Mouse (Mus musculus) thymus, postnatal 0 days (tissue): ENCODE results near the gene Aldh3b1. TPM values are rescaled to one million over a fixed set of nuclear protein-coding genes. Genes with fewer than 3 reads are reported as not detected.
A peak's percentile ranks its signal among the peaks of the same experiment; 100 is the strongest.

Experiments
- DNase-seq: peaks from one replicate; pipeline ENCODE4 v3.0.0-alpha.2; 2015; ENCODE audit warnings: low spot score
- polyA plus RNA-seq: library from polyadenylated mRNA; unstranded; fragments of >200 nt; fragmentation: Nextera tagmentation; extraction: Ambion mirVana; gene quantifications from 2 replicates; pipeline ENCODE4 v1.2.1, GENCODE M21; 2015

Gene Aldh3b1
- polyA plus RNA-seq, 1 experiment from 2014 or later = 4.6 TPM

DNA sequence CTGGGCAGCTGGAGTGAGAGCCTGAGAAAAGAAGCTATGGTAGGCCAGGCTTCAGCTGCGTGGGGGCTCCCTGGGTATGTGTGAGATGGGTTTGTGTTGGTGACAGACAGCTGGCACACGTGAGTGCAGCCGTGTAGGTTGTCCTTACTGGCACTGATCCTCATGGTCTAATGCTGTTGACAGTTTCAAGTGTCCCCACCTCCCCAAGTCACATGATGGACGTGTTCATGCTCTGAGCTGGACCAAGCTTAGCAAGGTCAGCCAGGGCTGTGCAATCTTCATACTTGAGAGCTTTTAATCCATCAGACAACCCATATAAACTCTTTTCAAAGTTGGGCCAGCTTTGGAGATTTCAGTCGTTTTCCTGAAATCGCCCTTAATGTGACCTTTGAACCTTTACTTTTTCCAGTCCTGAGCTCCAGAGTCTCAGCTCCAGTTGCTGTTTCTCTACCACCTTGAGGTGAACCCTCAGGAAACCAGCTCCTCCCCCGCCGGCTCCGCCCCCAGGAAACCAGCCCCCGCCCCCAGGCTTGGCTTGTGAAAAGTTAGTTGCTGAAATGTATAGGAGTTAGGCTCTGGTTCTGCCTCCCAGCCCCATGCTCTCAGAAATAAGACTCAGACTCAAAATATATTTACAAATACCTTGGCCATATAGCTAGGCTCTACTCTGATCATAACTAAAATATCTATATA is 16.4 kb upstream of the Aldh3b1 start:
- DNase-seq = peak; percentile 61

DNA sequence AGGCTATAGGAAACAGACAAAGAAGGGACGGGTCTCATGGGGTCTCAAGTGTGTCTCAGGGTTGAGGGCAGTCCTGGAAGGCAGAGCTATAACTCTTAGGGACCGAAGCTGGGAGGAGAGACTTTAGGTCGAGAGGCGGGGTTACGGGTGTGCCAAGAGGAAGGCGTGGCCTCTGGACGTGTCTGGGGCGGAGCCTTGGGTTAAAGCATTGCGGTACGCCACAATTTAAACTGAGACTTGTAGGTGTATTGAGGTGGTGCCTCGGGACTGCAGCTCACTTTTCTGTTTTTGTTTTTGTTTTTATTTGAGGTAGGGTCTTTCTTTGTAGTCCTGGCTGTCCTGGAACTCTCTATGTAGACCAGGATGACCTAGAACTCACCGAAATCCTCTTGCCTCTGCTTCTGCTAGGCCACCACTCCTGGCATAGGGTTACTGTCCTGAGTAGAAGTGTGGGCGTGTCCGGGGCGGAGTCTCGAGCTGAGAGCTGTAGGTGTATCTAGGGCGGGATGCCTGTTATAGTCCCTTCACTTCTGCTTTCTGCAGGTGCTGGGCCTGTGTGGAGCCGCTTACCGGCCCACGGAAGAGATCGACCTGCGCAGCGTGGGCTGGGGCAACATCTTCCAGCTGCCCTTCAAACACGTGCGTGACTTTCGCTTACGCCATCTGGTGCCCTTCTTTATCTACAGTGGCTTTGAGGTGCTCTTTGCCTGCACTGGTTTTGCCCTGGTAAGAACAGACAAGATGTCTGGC is 13.6 kb upstream of the Aldh3b1 start:
- peak; percentile 70 for DNase-seq

DNA sequence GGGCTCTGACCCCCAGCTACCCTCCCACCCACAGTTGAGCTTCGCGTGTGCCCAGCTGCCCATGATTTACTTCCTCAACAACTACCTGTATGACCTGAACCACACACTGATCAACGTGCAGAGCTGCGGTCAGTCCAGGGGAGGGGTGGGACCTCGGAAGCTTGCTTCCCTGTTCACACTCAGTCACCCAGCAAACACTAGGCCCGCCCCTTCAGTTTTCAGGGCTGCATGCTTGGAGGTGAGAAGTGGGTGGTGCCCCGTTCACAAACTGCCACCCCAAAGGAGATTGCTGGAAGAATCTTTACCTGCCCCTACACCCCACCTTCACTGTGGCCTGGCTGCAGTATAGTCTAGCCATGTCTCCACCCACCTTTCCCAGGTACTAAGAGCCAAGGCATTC is 12.7 kb upstream of the Aldh3b1 start:
- DNase-seq = no peak

DNA sequence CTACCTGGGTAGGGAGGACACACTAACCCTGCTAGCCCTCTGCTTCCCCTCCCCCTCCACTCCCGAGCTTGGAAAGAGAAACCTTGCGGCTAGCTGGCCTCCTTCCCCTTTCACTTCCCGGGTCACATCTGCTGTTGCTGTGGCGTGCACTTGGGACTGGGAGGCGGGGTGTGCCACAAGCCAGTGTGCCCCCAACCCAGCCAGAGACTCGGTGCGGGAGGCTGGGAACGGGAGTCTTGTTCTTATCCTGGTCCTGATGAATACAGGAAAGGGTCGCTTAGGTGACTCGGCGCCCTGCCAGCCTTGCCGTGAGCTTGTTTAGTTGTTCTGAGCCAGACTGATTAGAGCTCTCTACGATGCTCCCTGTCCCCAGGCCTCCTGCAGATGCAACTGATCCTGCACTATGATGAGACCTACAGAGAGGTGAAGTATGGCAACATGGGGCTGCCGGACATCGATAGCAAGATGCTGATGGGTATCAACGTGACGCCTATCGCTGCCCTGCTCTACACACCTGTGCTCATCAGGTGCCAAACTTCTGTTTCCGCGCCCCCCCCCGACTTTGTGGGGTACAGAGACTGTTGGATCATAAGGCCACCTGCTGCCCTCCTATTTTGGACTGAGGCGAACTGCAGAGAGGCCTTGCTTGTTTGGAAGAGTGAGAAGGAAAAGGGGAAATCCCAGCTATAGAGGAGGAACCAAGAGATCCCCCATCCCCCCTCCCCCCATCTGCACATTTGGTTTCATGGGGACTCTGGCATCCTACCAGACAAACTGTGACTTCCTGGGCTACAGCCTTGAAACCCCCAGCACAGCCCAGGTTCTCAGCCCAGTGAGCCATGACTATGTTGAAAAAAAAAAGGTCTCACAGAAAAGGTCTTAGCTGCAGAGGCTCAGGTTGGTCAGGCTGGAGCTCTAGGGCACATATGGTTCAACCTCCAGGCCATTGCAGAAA is 6.6 kb upstream of the Aldh3b1 start:
- peak; percentile 46 for DNase-seq

DNA sequence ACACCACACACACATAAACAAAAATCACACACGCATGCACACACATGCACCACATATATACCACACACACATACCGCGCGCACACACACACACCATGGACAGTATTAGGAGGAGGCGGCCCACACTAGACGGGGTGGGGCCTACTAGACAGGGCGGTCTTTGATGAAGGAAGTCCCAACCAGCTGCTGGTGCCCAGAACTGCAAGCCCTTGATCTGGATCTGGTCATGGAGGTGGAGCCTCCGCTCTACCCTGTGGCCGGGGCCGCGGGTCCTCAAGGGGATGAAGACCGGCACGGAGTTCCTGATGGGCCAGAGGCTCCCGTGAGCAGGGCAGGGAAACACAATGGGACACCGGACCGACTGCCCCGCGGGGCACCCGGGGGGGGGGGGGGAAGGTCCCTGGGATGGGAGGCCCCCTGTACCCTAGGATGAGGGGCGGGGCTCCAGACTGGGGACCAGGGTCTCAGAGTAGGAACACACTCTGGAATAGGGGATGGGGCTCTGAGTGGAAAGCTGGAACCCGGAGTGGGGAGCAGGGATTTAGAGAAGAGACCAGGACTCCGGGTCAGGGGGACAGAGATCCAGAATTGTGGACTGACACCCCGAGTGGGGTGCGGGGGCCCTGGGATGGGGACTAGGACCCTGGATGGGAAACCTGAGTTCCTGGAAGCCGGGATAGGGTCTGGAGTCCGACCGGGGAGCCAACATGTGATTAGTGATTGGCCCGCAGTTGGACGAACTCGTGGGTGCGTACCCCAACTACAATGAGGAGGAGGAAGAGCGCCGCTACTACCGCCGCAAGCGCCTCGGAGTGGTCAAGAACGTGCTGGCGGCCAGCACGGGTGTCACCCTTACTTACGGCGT is 5.7 kb upstream of the Aldh3b1 start, which contains the start of gene Unc93b1:
Gene Unc93b1 (plus strand): TSS at position 155 of the 864 bp plus-strand sequence.
- DNase-seq = peak; percentile 46

DNA sequence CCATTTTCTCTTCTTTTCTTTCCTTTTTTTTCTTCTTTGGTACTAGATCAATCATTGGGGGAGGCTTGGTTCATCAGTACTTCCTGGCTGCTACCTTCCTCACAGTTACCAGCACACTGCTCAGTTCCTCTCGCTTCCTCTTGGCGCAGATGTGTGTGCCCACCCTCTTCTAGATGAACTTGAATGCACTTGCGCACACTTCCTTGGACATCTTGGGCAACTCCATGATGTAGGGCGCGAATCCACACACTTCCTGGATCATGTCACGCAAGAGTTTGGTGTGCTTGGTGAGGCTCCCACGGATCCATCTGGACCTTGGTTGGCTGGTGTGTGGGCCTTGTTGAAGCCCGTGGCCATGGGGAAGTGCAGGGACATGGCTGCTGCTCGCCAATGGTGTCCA is 2.1 kb upstream of the Aldh3b1 start:
- peak; percentile 47 for DNase-seq

DNA sequence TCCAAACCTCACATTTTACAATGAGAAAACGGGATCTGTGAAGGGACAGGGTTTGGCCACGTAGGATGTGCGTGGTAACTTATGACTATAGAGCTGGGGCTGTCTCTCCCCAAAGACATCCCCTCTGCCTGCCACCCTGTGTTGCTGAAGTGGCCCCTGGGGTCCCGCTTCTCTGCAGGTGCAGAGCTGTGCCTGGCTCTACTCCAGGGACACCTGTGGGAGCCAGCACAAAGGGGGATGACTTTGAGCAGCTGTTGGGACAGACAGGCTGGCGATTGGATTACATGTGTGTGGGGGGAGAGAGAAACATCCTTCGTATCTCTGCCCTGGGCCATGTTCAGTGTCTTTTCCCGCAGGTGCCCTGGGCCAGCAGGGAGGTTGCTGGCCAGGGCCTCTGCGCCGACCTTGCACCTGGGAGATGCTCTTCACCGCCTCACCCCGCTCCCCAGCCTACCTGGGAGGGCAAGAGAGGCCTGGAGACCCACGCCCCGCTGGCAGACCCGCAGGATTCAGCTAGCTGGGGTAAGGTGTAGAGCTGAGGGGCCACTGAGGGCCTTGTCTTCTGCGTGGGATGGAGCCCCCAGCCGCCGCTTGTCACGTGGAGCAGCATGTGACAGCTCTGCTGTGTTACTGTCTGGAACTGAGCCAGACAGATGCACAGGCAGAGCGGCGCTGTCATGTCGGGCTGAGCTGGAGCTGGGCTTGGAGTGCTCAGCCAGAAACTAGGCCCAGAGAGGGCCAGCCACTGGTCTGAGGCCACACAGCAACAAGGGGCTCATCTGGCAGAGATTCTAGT is 852 bp upstream of the Aldh3b1 start:
- DNase-seq = peak; percentile 49

DNA sequence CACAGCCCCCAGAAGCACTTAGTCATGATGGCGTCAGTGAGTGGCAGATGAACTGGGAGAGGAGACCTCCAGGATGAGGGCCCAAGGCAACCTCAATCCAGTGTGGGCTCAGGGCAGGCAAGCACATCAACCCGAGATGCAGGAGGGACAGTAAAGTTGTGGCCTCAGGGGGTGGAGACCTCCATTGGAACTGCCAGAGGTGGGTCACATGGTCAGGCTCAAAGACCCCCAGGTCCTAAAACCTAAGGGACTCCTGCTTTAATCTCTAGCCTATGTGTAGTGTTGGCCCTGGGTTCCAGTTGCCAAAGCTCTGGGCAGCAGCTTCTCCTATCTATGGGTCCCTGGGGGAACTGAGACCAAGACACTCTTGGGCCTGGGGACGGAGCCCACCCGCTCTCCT is 829 bp downstream of the Aldh3b1 start:
- DNase-seq = no peak

DNA sequence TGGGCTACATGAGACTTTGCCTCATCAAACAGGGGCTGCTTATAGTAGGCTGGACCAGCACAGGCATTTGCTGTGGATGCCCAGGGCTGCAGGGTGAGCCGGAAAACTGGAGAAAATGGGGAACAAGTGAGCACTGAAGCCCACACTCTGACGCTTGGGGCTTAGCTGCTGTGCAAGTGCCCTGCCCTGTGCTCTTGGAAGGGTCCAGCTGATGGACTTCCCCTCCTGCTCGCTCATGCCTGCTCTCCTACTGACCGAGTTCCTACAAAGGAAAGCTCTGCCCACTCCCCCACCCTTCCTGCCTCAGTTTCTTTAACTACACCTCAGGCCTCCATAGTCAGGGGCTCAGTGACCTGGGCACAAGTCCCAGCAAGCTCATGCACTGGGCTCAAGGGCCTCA is 1.6 kb downstream of the Aldh3b1 start:
- no peak for DNase-seq

DNA sequence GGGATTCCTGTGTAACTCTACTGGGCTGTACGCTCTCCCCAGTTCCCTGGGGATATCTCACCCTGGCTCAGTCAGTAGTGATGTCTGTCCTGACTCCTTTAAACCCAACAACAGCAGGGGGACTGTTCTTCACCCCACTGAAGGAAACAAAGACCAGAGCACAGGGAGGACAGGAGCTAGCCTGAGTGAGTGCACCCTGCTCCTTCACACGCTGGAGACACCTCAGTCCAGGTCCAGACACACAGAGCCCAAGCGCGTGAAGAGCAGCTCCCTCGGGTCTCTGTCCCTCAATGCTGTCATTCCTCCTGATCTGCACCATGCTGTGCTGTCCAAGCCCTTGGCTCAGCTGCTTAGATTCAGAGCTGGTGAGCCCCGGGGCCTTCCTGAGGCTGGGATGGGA is 2.9 kb downstream of the Aldh3b1 start:
- no peak for DNase-seq

DNA sequence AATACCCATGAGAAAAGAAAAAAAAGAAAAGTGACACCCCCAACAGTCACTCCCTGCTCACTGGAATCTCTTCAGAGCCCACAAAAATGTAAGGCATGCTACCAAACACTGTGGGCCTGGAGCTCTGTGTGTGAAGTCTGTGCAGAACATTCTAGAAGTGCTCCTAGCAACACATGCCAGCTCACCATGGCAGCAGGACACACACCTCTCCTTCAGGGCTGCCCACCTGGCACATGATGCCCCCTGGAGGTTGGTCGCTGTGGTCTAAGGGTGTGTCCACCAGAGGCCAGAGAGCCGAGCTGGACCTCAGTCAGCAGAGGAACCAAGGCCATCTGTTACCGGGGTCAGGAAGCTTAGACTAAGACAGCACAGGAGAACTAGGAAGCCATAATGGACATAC is 3.3 kb downstream of the Aldh3b1 start:
- no peak for DNase-seq

DNA sequence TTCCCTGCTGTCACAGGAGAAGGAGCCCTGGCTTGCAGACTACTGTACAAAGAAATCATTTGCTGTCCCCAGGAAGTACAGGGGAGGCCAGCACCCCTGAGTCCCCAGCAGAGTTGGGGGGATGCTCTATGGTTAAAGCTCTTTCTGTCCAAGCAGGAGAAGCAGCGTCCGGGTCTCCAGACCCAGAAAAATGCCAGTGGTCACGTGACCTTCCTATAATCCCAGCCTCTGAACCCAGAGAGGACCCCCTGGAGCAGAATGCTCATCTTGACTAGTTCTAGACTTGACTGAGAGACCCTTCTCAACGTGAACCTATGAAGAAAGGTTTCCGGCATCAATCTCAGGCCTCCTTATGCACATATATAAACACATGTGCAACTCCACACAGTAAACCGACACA is 3.7 kb downstream of the Aldh3b1 start:
- no peak for DNase-seq

DNA sequence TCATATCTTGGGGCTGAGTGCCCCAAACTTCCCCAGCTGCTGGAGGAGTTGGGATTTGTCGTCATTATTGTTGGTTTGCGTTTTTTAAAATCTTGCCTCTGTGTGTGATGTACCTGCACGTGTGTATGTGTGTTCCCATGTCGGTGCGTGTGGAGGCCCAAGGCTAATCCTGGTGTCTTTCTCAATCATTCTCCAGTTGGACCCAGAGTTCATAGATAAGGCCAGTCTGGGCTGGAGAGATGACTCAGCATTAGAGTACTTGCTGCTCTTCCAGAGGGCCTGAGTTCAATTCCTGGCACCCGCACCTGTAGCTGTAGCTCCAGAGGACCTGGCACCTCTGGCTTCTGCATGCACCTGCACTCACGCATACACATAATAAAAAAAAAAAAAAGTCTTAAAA is 4.7 kb downstream of the Aldh3b1 start:
- no peak for DNase-seq

DNA sequence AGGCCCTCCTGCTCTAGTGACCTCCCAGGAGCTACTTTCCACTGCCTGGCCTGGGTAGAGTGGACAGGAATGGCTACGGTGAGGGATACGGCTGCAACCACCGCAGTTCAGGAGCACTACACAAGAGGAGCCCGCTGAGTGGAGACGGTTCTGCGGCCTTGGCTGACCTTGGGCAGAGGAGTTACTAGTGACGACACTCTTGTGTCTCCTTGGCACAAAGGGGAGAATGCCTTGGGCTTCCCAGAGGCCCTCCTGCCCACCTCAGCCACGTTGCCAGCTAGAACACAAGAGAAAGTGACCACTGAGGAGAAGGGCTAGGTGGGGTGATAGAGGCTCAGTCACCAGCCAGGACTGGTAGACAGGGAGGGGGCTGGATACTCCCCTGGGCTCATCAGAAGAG is 5.4 kb downstream of the Aldh3b1 start:
- DNase-seq = no peak

DNA sequence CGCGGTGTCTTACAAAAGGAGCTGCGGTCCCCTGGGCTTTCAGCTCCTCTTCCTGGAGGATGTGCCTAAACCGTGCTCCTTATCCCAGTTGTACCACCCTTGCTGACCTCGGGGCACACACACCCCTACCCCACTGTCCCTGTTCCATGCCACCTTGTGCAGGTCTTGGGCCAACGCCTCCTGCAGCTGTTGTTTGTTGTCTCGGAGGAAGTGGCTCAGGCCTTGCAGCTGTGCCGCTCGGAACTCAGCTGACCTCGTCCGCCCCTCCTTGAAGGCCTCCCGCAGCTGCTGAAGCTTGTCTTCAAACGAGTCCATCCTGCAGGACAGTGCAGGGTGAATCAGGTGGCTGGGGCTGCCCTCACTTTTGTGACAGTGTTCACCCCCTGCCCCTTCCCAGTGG is 6.0 kb downstream of the Aldh3b1 start:
- DNase-seq = peak; percentile 48

DNA sequence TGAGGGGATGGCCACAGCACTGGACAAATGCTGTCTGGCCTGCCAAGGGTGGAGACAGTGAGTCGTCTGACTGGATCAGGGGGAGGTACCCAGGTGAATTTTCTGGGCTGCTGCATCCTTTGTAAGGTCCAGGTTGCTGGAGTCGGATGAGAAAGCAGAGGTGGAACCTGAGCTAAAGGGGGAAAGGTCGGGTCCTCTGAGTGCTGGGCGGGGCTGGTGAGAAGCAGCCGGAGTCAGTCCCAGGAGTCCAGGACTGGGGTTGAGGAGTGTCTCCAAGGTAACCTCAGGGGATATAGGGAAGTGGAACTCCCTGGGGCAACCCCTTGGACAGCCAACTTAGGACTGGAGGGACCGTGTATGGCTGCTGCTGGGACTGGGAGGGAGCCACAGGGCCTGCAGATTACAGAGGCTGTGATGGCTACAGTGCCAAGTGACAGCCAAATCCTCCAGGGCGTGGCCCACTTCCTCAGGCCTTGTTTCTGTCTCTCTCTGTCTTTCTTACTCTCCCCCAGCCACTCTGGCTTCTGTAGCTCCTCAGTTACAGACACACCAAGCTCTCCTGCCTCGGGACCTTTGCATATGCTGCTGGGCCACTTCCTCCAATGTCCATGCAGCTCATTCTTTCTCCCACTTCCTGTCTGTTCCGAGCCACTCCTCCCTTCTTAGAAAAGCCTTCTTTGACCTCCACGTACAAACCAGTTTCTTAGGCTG is 6.8 kb downstream of the Aldh3b1 start:
- no peak for DNase-seq

DNA sequence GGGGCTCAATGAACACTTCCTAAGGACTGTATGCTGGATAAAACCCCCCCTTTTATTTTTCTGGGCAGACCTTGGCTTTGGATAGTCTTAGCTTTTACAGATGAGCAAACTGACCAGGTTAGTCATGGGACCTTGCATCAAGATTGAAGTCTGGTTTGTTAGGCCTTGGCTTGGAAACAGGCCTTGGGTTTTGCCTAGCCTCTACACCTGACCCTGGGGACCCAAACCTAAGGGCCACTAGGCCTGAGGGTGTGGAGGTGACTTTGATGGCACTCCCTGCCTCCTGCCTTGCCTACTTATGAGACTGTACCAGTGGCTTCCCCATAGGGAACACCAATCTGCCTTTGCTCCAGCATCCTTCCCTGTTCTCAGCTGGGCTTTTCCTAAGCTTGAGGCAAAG is 9.7 kb downstream of the Aldh3b1 start:
- DNase-seq = no peak

DNA sequence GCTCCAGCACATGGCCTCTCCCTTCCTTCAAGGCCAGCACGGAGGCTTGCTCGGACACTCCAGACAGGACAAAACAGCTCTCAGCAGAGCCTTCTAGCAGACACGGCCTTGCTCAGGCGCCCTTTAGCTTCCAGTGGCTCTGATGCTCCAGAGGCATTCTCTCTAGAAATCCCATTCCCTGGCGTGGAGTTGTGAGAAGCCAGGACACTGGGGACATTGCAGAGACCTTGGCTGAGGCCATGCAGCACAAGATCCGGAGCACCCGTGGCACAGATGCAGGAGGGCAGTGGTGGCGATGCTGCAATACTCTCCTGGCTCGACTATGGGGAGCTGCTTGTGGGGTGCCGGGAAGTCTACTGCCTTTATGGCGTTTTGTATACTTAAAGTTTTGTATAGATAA is 12.9 kb downstream of the Aldh3b1 start:
- no peak for DNase-seq

DNA sequence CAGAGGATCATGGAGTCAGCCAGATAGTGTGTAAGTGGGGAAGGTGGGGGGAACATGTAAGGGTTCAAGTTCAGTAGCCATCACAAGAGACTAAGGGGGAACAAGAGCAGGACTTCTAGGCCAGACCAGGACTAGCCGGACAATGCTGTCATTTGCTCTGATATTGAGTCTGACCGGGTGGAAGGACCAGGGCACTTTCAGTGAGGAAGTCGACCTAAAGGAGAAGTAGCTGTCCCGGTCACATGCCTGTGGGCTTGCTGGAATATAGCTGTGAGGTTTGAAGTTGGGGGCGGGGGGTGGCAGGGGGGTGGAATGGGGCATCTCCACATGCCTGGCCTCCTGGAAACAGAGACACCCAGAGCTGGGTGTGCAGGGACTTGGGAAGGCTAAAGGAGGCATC is 15.1 kb downstream of the Aldh3b1 start:
- DNase-seq = no peak
